Mouse (Mus musculus) kidney, adult 2 months (tissue): Measurements from ENCODE around the gene Rpp38. TPM values are rescaled to one million over a fixed set of nuclear protein-coding genes. Genes with fewer than 3 reads are reported as not detected.
A peak's percentile ranks its signal among the peaks of the same experiment; 100 is the strongest.

Source experiments
- DNase-seq: peaks from one replicate; pipeline ENCODE4 v3.0.0; 2021
- H3K27ac ChIP-seq: fragments of 200-500 bp; 2 replicates; pipeline ENCODE4 v1.5.1; 2012; ENCODE audit warnings: low read depth, low read length, control low read depth, inconsistent platforms; ENCODE audit not compliant: insufficient read depth
- H3K27me3 ChIP-seq: fragments of 200-500 bp; replicated peaks from 2 replicates; pipeline ENCODE4 v1.6.1; 2012; ENCODE audit warnings: mild to moderate bottlenecking, moderate library complexity, low read length, inconsistent platforms; ENCODE audit not compliant: control insufficient read depth, insufficient read depth
- H3K36me3 ChIP-seq: fragments of 200-500 bp; 2 replicates; pipeline ENCODE4 v1.6.1; 2012; ENCODE audit warnings: mild to moderate bottlenecking, moderate library complexity, low read length, inconsistent platforms; ENCODE audit not compliant: control insufficient read depth, insufficient read depth
- H3K4me1 ChIP-seq: fragments of 200-500 bp; 2 replicates; pipeline ENCODE4 v1.6.1; 2011; ENCODE audit warnings: low read length; ENCODE audit not compliant: control insufficient read depth, insufficient read depth
- H3K4me3 ChIP-seq: fragments of 200-500 bp; 2 replicates; pipeline ENCODE4 v1.5.1; 2011; ENCODE audit warnings: mild to moderate bottlenecking, low read depth, low read length, control low read depth; ENCODE audit not compliant: insufficient read depth
- CTCF ChIP-seq: fragments of 200-500 bp; conservative IDR thresholded peaks from 2 replicates; pipeline ENCODE4 v1.5.1; 2011; ENCODE audit warnings: low read depth, mild to moderate bottlenecking, control low read depth, low read length, moderate library complexity, mixed read lengths; ENCODE audit not compliant: insufficient read depth, insufficient read length
- POLR2A ChIP-seq: fragments of 200-500 bp; IDR thresholded peaks from one replicate; pipeline ENCODE4 v1.6.1; 2011; ENCODE audit warnings: low read depth, low read length, control low read depth
- WGBS: fragments of 180-500 bp; shearing (Covaris S2); methylation state at CpG from one replicate; pipeline ENCODE4 v1.1.7; 2018; 5-methylcytosine and 5-hydroxymethylcytosine counted together
- polyA plus RNA-seq: library from polyadenylated mRNA; depleted of rRNA; stranded (reverse); fragments of >200 nt; gene quantifications from 2 replicates; pipeline ENCODE4 v1.2.3, GENCODE M21; 2012; rRNA removed

Rpp38 gene
- polyA plus RNA-seq, 1 experiment = 3.7 TPM

GRCm38 (mm10) chr2:3286243-3286642, 46.2 kb downstream of the Rpp38 start:
- Histone ChIP-seq H3K4me3 (no peak overlapping the region), H3K27ac (no peak overlapping the region), H3K36me3 (no peaks in the 10 kb centered on the region), H3K27me3 (no peaks in the 10 kb centered on the region), H3K4me1 (no peaks in the 10 kb centered on the region)
- no peak for DNase-seq
- WGBS = 37% methylated on average over 2 of the region's 2 CpGs
- TF ChIP-seq POLR2A = no peak
- no peak for TF ChIP-seq CTCF

- no peaks in the 10 kb centered on the region for H3K36me3 ChIP-seq
- DNase-seq = no peak
- 86% methylated on average over 3 of the region's 3 CpGs for WGBS
- no peak overlapping the region for H3K4me3 ChIP-seq
- H3K27me3 ChIP-seq = no peaks in the 10 kb centered on the region
- H3K27ac ChIP-seq = no peak overlapping the region
- H3K4me1 ChIP-seq = no peaks in the 10 kb centered on the region
- TF ChIP-seq POLR2A = no peak
- TF ChIP-seq CTCF = no peak
Observed at GRCm38 (mm10) chr2:3285709-3286108, 46.7 kb downstream of the Rpp38 start.

GRCm38 (mm10) chr2:3285181-3285530, 47.3 kb downstream of the Rpp38 start:
- 4% methylated on average over 6 of the region's 6 CpGs for WGBS
- TF ChIP-seq POLR2A (no peak), CTCF (no peak)
- Histone ChIP-seq H3K4me3 (peak overlapping the region; percentile 94), H3K4me1 (no peaks in the 10 kb centered on the region), H3K36me3 (no peaks in the 10 kb centered on the region), H3K27ac (no peak overlapping the region), H3K27me3 (no peaks in the 10 kb centered on the region)
- DNase-seq = no peak

- no peaks in the 10 kb centered on the region for H3K4me1 ChIP-seq
- no peaks in the 10 kb centered on the region for H3K27me3 ChIP-seq
- TF ChIP-seq CTCF (no peak), POLR2A (no peak)
- under 1% methylated on average over 59 of the region's 60 CpGs for WGBS
- peak; percentile 37 for DNase-seq
- H3K36me3 ChIP-seq = no peaks in the 10 kb centered on the region
- peak overlapping the region; percentile 11; the same call in 1 of the 2 replicates for H3K27ac ChIP-seq
- peak overlapping the region; percentile 94 for H3K4me3 ChIP-seq
Observed at GRCm38 (mm10) chr2:3284473-3285180, 47.8 kb downstream of the Rpp38 start.

- Histone ChIP-seq H3K4me3 (peak within 1 kb of the TSS; percentile 94), H3K27ac (peak within 1 kb of the TSS; percentile 32; the same call in 1 of the 2 replicates), H3K36me3 (no peaks in the 10 kb centered on the region), H3K4me1 (no peaks in the 10 kb centered on the region), H3K27me3 (no peaks in the 10 kb centered on the region)
- TF ChIP-seq POLR2A (peak; percentile 60), CTCF (no peak)
- peak; percentile 100 for DNase-seq
- WGBS = under 1% methylated on average over 87 of the region's 88 CpGs
Observed at GRCm38 (mm10) chr2:3283602-3284472, 48.6 kb downstream of the Rpp38 start, which contains the start of gene Nmt2. TSS of gene Nmt2 (plus strand) at chr2:3284212.

GRCm38 (mm10) chr2:3282866-3283601, 49.4 kb downstream of the Rpp38 start:
- H3K4me1 ChIP-seq = no peaks in the 10 kb centered on the region
- 17% methylated on average over 12 of the region's 12 CpGs for WGBS
- H3K27ac ChIP-seq = peak overlapping the region; percentile 32; the same call in 1 of the 2 replicates
- H3K4me3 ChIP-seq = peak overlapping the region; percentile 67
- no peaks in the 10 kb centered on the region for H3K27me3 ChIP-seq
- no peaks in the 10 kb centered on the region for H3K36me3 ChIP-seq
- TF ChIP-seq CTCF (no peak), POLR2A (no peak)
- DNase-seq = peak; percentile 1

GRCm38 (mm10) chr2:3281311-3281710, 51.1 kb downstream of the Rpp38 start:
- no peak for TF ChIP-seq CTCF
- no peaks in the 10 kb centered on the region for H3K36me3 ChIP-seq
- WGBS = 82% methylated on average over 4 of the region's 4 CpGs

More at GRCm38 (mm10) chr2:3281311-3281710, 51.1 kb downstream of the Rpp38 start:
- H3K4me3 ChIP-seq = no peak overlapping the region
- H3K4me1 ChIP-seq = no peaks in the 10 kb centered on the region
- no peaks in the 10 kb centered on the region for H3K27me3 ChIP-seq
- no peak for DNase-seq
- H3K27ac ChIP-seq = no peak overlapping the region

Other genes starting within 250 kb of the Rpp38 start
- 21.7 and 23.7 TPM in 2 replicates for gene Fam171a1, start 218.4 kb downstream of the Rpp38 start, polyA plus RNA-seq
- gene Nmt2, start 48.4 kb downstream of the Rpp38 start, polyA plus RNA-seq = 5.0 and 5.9 TPM in 2 replicates
- not detected in 2 replicates for gene Acbd7, start 3.5 kb upstream of the Rpp38 start, polyA plus RNA-seq
- gene Olah, start 64.6 kb upstream of the Rpp38 start, polyA plus RNA-seq = not detected in 2 replicates
- gene Meig1, start 90.0 kb upstream of the Rpp38 start, polyA plus RNA-seq = 0.17 TPM in 1 of 2 replicates, not detected in the other
- gene Dclre1c, start 91.5 kb upstream of the Rpp38 start, polyA plus RNA-seq = 2.1 and 2.3 TPM in 2 replicates
- gene Suv39h2, start 142.4 kb upstream of the Rpp38 start, polyA plus RNA-seq = 0.16 and 0.22 TPM in 2 replicates
- 0.72 and 0.80 TPM in 2 replicates for gene Gm45902, start 180.1 kb upstream of the Rpp38 start, polyA plus RNA-seq
- gene Hspa14, start 180.2 kb upstream of the Rpp38 start, polyA plus RNA-seq = 20.1 and 21.6 TPM in 2 replicates
- gene Cdnf, start 180.4 kb upstream of the Rpp38 start, polyA plus RNA-seq = 0.53 and 0.64 TPM in 2 replicates
- 54.3 and 56.1 TPM in 2 replicates for gene Fam107b, start 237.8 kb upstream of the Rpp38 start, polyA plus RNA-seq